Mouse (Mus musculus) testis, adult 2 months (tissue): ENCODE measurements around the gene Cyren.

Experiments
- CTCF ChIP-seq: fragments of 200-500 bp; IDR thresholded peaks from 2 replicates; pipeline ENCODE4 v1.5.1; 2012; ENCODE audit warnings: low read depth, mild to moderate bottlenecking, inconsistent platforms, low read length, moderate library complexity; ENCODE audit not compliant: control insufficient read depth, insufficient read depth, insufficient replicate concordance
- POLR2A ChIP-seq: fragments of 200-500 bp; IDR thresholded peaks from 2 replicates; pipeline ENCODE4 v1.6.1; 2012; ENCODE audit warnings: low read depth, mild to moderate bottlenecking, inconsistent platforms, low read length, moderate library complexity; ENCODE audit not compliant: control insufficient read depth

DNA sequence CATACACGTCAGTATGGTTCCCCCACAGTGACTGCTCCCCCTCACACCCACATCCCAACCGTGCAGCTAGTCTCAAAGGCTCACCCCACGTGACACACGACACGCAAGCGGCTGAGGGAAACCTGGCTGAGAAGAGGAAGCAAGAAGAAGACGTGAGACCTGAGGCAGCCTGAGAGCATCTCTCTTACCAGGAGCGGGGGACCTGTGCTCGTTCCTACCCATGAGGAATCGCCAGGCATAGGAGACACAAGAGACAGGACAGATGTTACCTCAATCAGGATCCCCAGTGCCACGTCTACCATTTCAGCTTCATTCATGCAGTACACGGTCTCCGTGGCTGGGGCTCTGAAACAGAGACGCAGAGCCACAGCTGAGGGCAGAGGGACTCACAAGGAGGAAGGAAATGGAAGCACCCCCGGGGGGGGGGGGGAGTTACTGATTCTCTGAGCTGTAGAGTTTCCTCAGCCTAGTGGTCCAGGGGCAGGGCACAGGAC, 2.5 kb downstream of the Cyren start:
- TF ChIP-seq CTCF: no peak
- TF ChIP-seq POLR2A: no peak
